Comparison of ENCODE assay signal across 29 mouse cellular contexts in genomic region chr2:101645841-101646240, GRCm38 (mm10). TPM values are rescaled to one million over a fixed set of nuclear protein-coding genes. Genes with fewer than 3 reads are reported as not detected.
"Had no signal": no experiment of that assay in that cellular context is flagged by ENCODE, and none has a peak within 500 bp of the region (broad histone marks: within the 10 kb centered on the region; RNA-seq: fewer than 3 reads in every experiment).

No protein-coding gene starts in this region.

- H3K36me3 ChIP-seq: kidney, embryonic 15.5 days; limb, embryonic 10.5 days; limb, embryonic 13.5 days; liver, embryonic 12.5 days; liver, embryonic 15.5 days; lung, embryonic 15.5 days; midbrain, embryonic 10.5 days; midbrain, embryonic 13.5 days; neural tube, embryonic 12.5 days; neural tube, embryonic 15.5 days had no signal

- H3K27me3 ChIP-seq: kidney, embryonic 15.5 days; limb, embryonic 13.5 days; liver, embryonic 12.5 days; liver, embryonic 15.5 days; lung, embryonic 15.5 days; midbrain, embryonic 13.5 days; neural tube, embryonic 12.5 days; neural tube, embryonic 15.5 days had no signal

- ATAC-seq: liver, embryonic 12.5 days; midbrain, embryonic 13.5 days had no signal

- H3K4me2 ChIP-seq: kidney, embryonic 15.5 days; limb, embryonic 13.5 days; liver, embryonic 12.5 days; liver, embryonic 15.5 days; lung, embryonic 15.5 days; midbrain, embryonic 13.5 days; neural tube, embryonic 12.5 days; neural tube, embryonic 15.5 days had no signal

- H3K9ac ChIP-seq: kidney, embryonic 15.5 days; limb, embryonic 13.5 days; liver, embryonic 12.5 days; liver, embryonic 15.5 days; lung, embryonic 15.5 days; midbrain, embryonic 13.5 days; neural tube, embryonic 12.5 days; neural tube, embryonic 15.5 days had no signal

- H3K4me3 ChIP-seq: kidney, embryonic 15.5 days; limb, embryonic 10.5 days; limb, embryonic 13.5 days; liver, embryonic 12.5 days; liver, embryonic 15.5 days; lung, embryonic 15.5 days; megakaryocyte, embryonic 14.5 days; midbrain, embryonic 10.5 days; midbrain, embryonic 13.5 days; neural tube, embryonic 12.5 days; neural tube, embryonic 15.5 days had no signal

- H3K27ac ChIP-seq: kidney, embryonic 15.5 days; limb, embryonic 10.5 days; limb, embryonic 13.5 days; liver, embryonic 12.5 days; liver, embryonic 15.5 days; lung, embryonic 15.5 days; midbrain, embryonic 10.5 days; midbrain, embryonic 13.5 days; neural tube, embryonic 12.5 days; neural tube, embryonic 15.5 days; stomach, postnatal 0 days had no signal

- DNase-seq: kidney, adult 11 months; kidney, adult 8-10 months; kidney, postnatal 10 days; kidney, postnatal 36 days; layer of hippocampus, adult 9-11 months; liver; lung, adult 18-20 months; lung, postnatal 10 days; lung, postnatal 36 days; right cerebral cortex, adult 18-20 months; right cerebral cortex, postnatal 14 days; right cerebral cortex, postnatal 4 days had no signal

- H3K4me1 ChIP-seq: liver, embryonic 12.5 days; liver, embryonic 15.5 days; lung, embryonic 15.5 days; midbrain, embryonic 13.5 days; neural tube, embryonic 12.5 days had no signal

- H3K9me3 ChIP-seq: kidney, embryonic 15.5 days; limb, embryonic 10.5 days; limb, embryonic 13.5 days; liver, embryonic 12.5 days; liver, embryonic 15.5 days; lung, embryonic 15.5 days; midbrain, embryonic 10.5 days; midbrain, embryonic 13.5 days; neural tube, embryonic 12.5 days; neural tube, embryonic 15.5 days had no signal

RNA-seq across cellular contexts. Expression of gene Rag2, which starts 21.3 kb away (rescaled TPM):
- total RNA-seq: layer of hippocampus, adult 18-20 months; layer of hippocampus, postnatal 25 days; left cerebral cortex, adult 18-20 months; left cerebral cortex, postnatal 25 days had no signal
- polyA plus RNA-seq: limb, embryonic 10.5 days; limb, embryonic 13.5 days; midbrain, embryonic 10.5 days; midbrain, embryonic 13.5 days; neural tube, embryonic 12.5 days; neural tube, embryonic 15.5 days; stomach, embryonic 14.5 days; stomach, postnatal 0 days had no signal
